Mouse (Mus musculus): ENCODE results near the gene Slc7a11.

- TF ChIP-seq POLR2A (IDR thresholded peaks at IDR 0.05; ENCODE audit: insufficient read length, low read depth), result no peak
- TF ChIP-seq TCF12 (IDR thresholded peaks at IDR 0.05; ENCODE audit: insufficient read depth, poor library complexity, severe bottlenecking), result no peak
- no peak for TF ChIP-seq MAX (IDR thresholded peaks at IDR 0.05; ENCODE audit: low read depth)
- TF ChIP-seq CEBPB (IDR thresholded peaks at IDR 0.05; ENCODE audit: insufficient read depth, poor library complexity, severe bottlenecking), result no peak
- no peak for TF ChIP-seq E2F4 (IDR thresholded peaks at IDR 0.05; ENCODE audit: insufficient read depth)
- no peak for TF ChIP-seq POLR2AphosphoS2 (IDR thresholded peaks at IDR 0.05; ENCODE audit: insufficient read length, low read depth)
- no peak for TF ChIP-seq TCF3 (IDR thresholded peaks at IDR 0.05; ENCODE audit: insufficient read length, low read depth)
- no peak for TF ChIP-seq MYOD1 (IDR thresholded peaks at IDR 0.05; ENCODE audit: control insufficient read depth in 1 of 3, insufficient read length in 2 of 3, low read depth in 2 of 3)
- TF ChIP-seq MYOG (IDR thresholded peaks at IDR 0.05; ENCODE audit: control insufficient read depth in 1 of 3, insufficient read depth in 1 of 3, insufficient read length in 2 of 3, low read depth in 2 of 3), result no peak
- no peak for TF ChIP-seq SRF (IDR thresholded peaks at IDR 0.05; ENCODE audit: control insufficient read depth, insufficient read length, low read depth)
- no peak for TF ChIP-seq USF1 (IDR thresholded peaks at IDR 0.05; ENCODE audit: low read depth)
- TF ChIP-seq REST (IDR thresholded peaks at IDR 0.05; ENCODE audit: insufficient read depth, insufficient read length), result no peak
These were observed 36.6 kb downstream of the Slc7a11 start for GRCm38 (mm10) chr3:50406771-50407170.
